Mouse (Mus musculus) liver, postnatal 0 days (tissue): ENCODE measurements around the gene Syce1l.

Experiments
- CTCF ChIP-seq: sonication (generic); IDR thresholded peaks from 2 replicates; pipeline ENCODE4 v1.5.1; 2016; ENCODE audit warnings: antibody characterized with exemption, low read depth
- EP300 ChIP-seq: IDR thresholded peaks from 2 replicates; pipeline ENCODE4 v1.6.1; 2016; ENCODE audit warnings: antibody characterized with exemption, low read depth, mild to moderate bottlenecking

DNA sequence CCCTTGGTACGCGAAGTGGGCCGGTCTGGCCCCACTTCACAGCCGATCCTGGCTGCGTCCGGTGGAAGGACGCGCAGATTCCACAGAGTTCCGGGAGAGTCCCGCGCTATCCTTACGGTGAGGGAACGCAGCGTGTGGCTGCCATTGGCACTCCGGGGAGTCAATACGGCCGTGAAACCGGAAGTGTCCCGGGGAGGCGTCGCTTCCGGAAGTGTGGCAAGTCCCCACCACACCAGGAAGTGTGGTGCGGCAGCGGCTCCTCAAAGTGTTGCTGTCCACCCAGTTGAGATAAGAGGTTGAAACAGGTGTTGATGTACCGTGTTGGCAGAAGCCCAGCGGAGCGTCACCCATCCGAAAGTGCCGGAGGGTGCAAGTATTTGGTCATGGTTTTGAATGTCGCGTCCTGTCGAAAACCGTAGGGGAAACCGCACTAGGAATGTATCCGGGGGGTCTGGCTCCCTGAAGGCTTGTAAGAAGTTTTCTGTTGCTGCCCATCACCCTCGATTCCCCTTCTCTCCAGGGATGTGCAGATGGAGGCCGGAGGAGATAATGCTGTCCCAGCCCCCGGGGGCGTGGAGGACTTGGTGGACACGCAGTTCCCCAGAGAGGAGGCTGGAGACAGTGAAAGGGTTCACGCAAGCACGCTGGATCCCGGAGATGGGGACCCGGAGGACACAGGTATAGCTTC is 7.3 kb upstream of the Syce1l start:
- TF ChIP-seq CTCF (no peak), EP300 (no peak)
